Mouse (Mus musculus) kidney, embryonic 16.5 days (tissue): ENCODE measurements around the gene Pycr1. TPM values are rescaled to one million over a fixed set of nuclear protein-coding genes. Genes with fewer than 3 reads are reported as not detected.

Experiments used
- ATAC-seq: fragments of 200-750 bp; cut with Nextera tagmentation; 2 replicates; pipeline ENCODE4 v1.8.0; 2017; ENCODE audit warnings: moderate TSS enrichment; ENCODE audit not compliant: low FRiP score, low TSS enrichment
- H3K27ac ChIP-seq: fragments of 300-500 bp; sonication (generic); 2 replicates; pipeline ENCODE4 v1.5.1; 2014; ENCODE audit warnings: low read length
- H3K27me3 ChIP-seq: fragments of 300-500 bp; sonication (generic); 2 replicates; pipeline ENCODE4 v1.6.1; 2014; ENCODE audit warnings: low read length, control low read depth, mixed read lengths; ENCODE audit not compliant: insufficient read depth
- H3K36me3 ChIP-seq: fragments of 300-500 bp; sonication (generic); 2 replicates; pipeline ENCODE4 v1.6.1; 2014; ENCODE audit warnings: low read length, control low read depth, mixed read lengths; ENCODE audit not compliant: insufficient read depth
- H3K4me1 ChIP-seq: fragments of 300-500 bp; sonication (generic); 2 replicates; pipeline ENCODE4 v1.6.1; 2014; ENCODE audit warnings: low read length, control low read depth, mixed read lengths; ENCODE audit not compliant: insufficient read depth
- H3K4me2 ChIP-seq: fragments of 300-500 bp; sonication (generic); replicated peaks from 2 replicates; pipeline ENCODE4 v1.6.1; 2014; ENCODE audit warnings: low read depth, low read length
- H3K4me3 ChIP-seq: fragments of 300-500 bp; sonication (generic); 2 replicates; pipeline ENCODE4 v1.5.1; 2014; ENCODE audit warnings: mild to moderate bottlenecking, low read length
- H3K9ac ChIP-seq: fragments of 300-500 bp; sonication (generic); replicated peaks from 2 replicates; pipeline ENCODE4 v1.6.1; 2014; ENCODE audit warnings: low read length
- H3K9me3 ChIP-seq: fragments of 300-500 bp; sonication (generic); 2 replicates; pipeline ENCODE4 v1.6.1; 2016; ENCODE audit warnings: low read length, control low read depth
- WGBS: fragments of 180-500 bp; shearing (Covaris S2); extraction: QIAGEN DNeasy Blood & Tissue Kit; methylation state at CpG from one replicate; pipeline ENCODE4 v1.1.7; 2014; 5-methylcytosine and 5-hydroxymethylcytosine counted together
- polyA plus RNA-seq: library from polyadenylated mRNA; unstranded; fragments of >200 nt; fragmentation: Nextera tagmentation; extraction: Ambion mirVana; gene quantifications from 2 replicates; pipeline ENCODE4 v1.2.1, GENCODE M21; 2015

Pycr1 gene
- polyA plus RNA-seq, 1 experiment from 2014 or later: 27.3 TPM

- ATAC-seq: no peak
- H3K4me2 ChIP-seq: no peak overlapping the region
- H3K27ac ChIP-seq: no peak overlapping the region
- no peak overlapping the region for H3K4me3 ChIP-seq
- 51% methylated on average over 9 of the region's 9 CpGs for WGBS
- H3K36me3 ChIP-seq: no peaks in the 10 kb centered on the region
- peaks cover 10% of the 10 kb centered on the region for H3K4me1 ChIP-seq
- no peaks in the 10 kb centered on the region for H3K9me3 ChIP-seq
- H3K27me3 ChIP-seq: no peaks in the 10 kb centered on the region
- no peak overlapping the region for H3K9ac ChIP-seq
Measured at GRCm38 (mm10) chr11:120641255-120641654, 2.3 kb downstream of the Pycr1 start.

GRCm38 (mm10) chr11:120634810-120635209 is 8.8 kb downstream of the Pycr1 start:
- Histone ChIP-seq H3K27ac (no peak overlapping the region), H3K4me3 (no peak overlapping the region), H3K9ac (no peak overlapping the region), H3K4me1 (peaks cover 31% of the 10 kb centered on the region), H3K36me3 (no peaks in the 10 kb centered on the region), H3K27me3 (no peaks in the 10 kb centered on the region), H3K9me3 (no peaks in the 10 kb centered on the region), H3K4me2 (no peak overlapping the region)
- ATAC-seq: no peak
- 82% methylated on average over 5 of the region's 5 CpGs for WGBS

GRCm38 (mm10) chr11:120633520-120634343 is 9.8 kb downstream of the Pycr1 start, which contains the start of gene Mafg:
TSS of gene Mafg (minus strand) at chr11:120633600.
- peak within 1 kb of the TSS; percentile 90 for H3K4me3 ChIP-seq
- peak; percentile 89 for ATAC-seq
- WGBS: 10% methylated on average over 57 of the region's 58 CpGs
- H3K36me3 ChIP-seq: peaks cover 8% of the 10 kb centered on the region
- H3K9me3 ChIP-seq: no peaks in the 10 kb centered on the region
- peak within 1 kb of the TSS; percentile 84 for H3K4me2 ChIP-seq
- no peaks in the 10 kb centered on the region for H3K27me3 ChIP-seq
- H3K9ac ChIP-seq: peak within 1 kb of the TSS; percentile 94
- peaks cover 39% of the 10 kb centered on the region for H3K4me1 ChIP-seq
- H3K27ac ChIP-seq: peak within 1 kb of the TSS; percentile 91

- Histone ChIP-seq H3K27me3 (no peaks in the 10 kb centered on the region), H3K4me2 (peak overlapping the region; percentile 84), H3K27ac (peak overlapping the region; percentile 91), H3K4me1 (peaks cover 39% of the 10 kb centered on the region), H3K4me3 (peak overlapping the region; percentile 90), H3K9me3 (no peaks in the 10 kb centered on the region), H3K9ac (peak overlapping the region; percentile 94), H3K36me3 (peaks cover 11% of the 10 kb centered on the region)
- under 1% methylated on average over 66 of the region's 116 CpGs for WGBS
- peak; percentile 83 for ATAC-seq
Measured at GRCm38 (mm10) chr11:120632559-120633519, 10.7 kb downstream of the Pycr1 start.

GRCm38 (mm10) chr11:120631726-120632448 is 11.7 kb downstream of the Pycr1 start:
- Histone ChIP-seq H3K36me3 (peaks cover 17% of the 10 kb centered on the region), H3K27me3 (no peaks in the 10 kb centered on the region), H3K4me1 (peaks cover 39% of the 10 kb centered on the region), H3K9me3 (no peaks in the 10 kb centered on the region), H3K4me2 (peak overlapping the region; percentile 84), H3K27ac (peak overlapping the region; percentile 91), H3K9ac (peak overlapping the region; percentile 94), H3K4me3 (peak overlapping the region; percentile 90)
- 36% methylated on average over 4 of the region's 4 CpGs for WGBS
- ATAC-seq: no peak

- 28% methylated on average over 7 of the region's 7 CpGs for WGBS
- no peaks in the 10 kb centered on the region for H3K9me3 ChIP-seq
- ATAC-seq: no peak
- H3K27me3 ChIP-seq: no peaks in the 10 kb centered on the region
- peak overlapping the region; percentile 84 for H3K4me2 ChIP-seq
- H3K4me1 ChIP-seq: peaks cover 39% of the 10 kb centered on the region
- peak overlapping the region; percentile 85 for H3K27ac ChIP-seq
- peaks cover 17% of the 10 kb centered on the region for H3K36me3 ChIP-seq
- H3K4me3 ChIP-seq: peak overlapping the region; percentile 90
- peak overlapping the region; percentile 40 for H3K9ac ChIP-seq
Measured at GRCm38 (mm10) chr11:120630881-120631725, 12.5 kb downstream of the Pycr1 start.

GRCm38 (mm10) chr11:120630401-120630871 is 13.1 kb downstream of the Pycr1 start:
- Histone ChIP-seq H3K36me3 (peaks cover 17% of the 10 kb centered on the region), H3K4me3 (0 out of 2 replicates have a peak overlapping the region, but pooled peaks have one; percentile 8), H3K9ac (peak overlapping the region; percentile 40), H3K4me1 (peaks cover 39% of the 10 kb centered on the region), H3K27me3 (no peaks in the 10 kb centered on the region), H3K27ac (peak overlapping the region; percentile 85), H3K4me2 (peak overlapping the region; percentile 37), H3K9me3 (no peaks in the 10 kb centered on the region)
- ATAC-seq: no peak
- 18% methylated on average over 5 of the region's 5 CpGs for WGBS

- no peaks in the 10 kb centered on the region for H3K27me3 ChIP-seq
- H3K36me3 ChIP-seq: peaks cover 17% of the 10 kb centered on the region
- H3K9ac ChIP-seq: peak overlapping the region; percentile 40
- H3K9me3 ChIP-seq: no peaks in the 10 kb centered on the region
- H3K4me1 ChIP-seq: peaks cover 44% of the 10 kb centered on the region
- H3K27ac ChIP-seq: peak overlapping the region; percentile 85
- ATAC-seq: no peak
- H3K4me3 ChIP-seq: peak overlapping the region; percentile 8; the same call in 1 of the 2 replicates
- WGBS: 23% methylated on average over 7 of the region's 7 CpGs
- H3K4me2 ChIP-seq: peak overlapping the region; percentile 37
Measured at GRCm38 (mm10) chr11:120629911-120630310, 13.7 kb downstream of the Pycr1 start.
